Mouse (Mus musculus): ENCODE measurements at regions not wholly inside any gene's neighbourhood (a gene's known extent, or its start where the extent isn't known, plus 50 kb on each side); places are given as distances from the start of the nearest gene placed in this dataset.

DNA sequence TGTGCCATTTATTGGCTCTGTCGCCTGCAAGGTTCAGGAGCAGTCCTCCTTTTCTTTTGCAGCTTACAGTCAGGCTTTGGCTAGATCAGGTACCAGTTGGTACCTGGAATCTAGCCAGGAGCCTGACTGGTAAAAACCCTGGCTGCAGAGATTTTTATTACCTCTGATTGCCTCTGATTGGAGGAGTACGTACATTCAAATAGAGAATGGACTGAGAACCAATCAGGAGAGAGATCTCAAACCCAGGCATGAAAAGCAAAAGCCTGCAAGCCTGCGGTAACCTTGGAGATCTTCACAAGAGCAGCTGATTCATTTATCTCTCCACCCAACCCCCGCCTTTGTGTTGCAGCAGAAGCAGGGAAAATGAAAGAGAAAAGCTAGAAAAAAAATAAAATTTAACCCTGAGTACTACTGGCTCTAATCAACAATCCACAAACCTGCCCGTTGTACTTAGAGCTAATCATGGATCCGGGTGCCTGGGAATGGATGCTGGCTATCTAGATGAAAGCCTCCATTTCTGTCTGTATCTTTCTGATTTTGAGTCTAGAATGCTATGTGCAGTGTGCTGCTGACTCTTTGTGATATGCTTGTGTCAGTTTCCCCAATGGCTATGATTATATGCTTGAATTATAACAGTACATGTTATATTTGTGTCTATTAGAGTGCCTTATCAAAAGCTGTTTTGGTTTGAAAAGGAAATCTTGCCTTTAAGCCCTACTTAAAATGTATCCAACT is 406.2 kb upstream of the Ndn start:
- H3K27ac ChIP-seq (replicated peaks; ENCODE audit: low read depth, low read length) = peak overlapping the region; percentile 81
- peak; percentile 85 for DNase-seq
- peak overlapping the region; percentile 18 for H3K4me2 ChIP-seq (ENCODE audit: low read length)
- H3K9me3 ChIP-seq (ENCODE audit: control insufficient read depth, low read length) = 0 out of 2 replicates have a peak, but pooled peaks cover 5% of the 10 kb centered on the region
- no peak overlapping the region; the same call in 1 of the 2 replicates for H3K9ac ChIP-seq (replicated peaks; ENCODE audit: low read length)
- 0 out of 2 replicates have a peak, but pooled peaks cover 2% of the 10 kb centered on the region for H3K36me3 ChIP-seq (ENCODE audit: control insufficient read depth, insufficient read depth, low read length)
- H3K4me1 ChIP-seq (ENCODE audit: control insufficient read depth, insufficient read depth, low read length) = peaks cover 6% of the 10 kb centered on the region; the same call in 1 of the 2 replicates
- H3K27me3 ChIP-seq (ENCODE audit: control insufficient read depth, insufficient read depth, low read length) = no peaks in the 10 kb centered on the region
- peak; percentile 93 for ATAC-seq (ENCODE audit: low FRiP score, low TSS enrichment)
- no peak overlapping the region for H3K4me3 ChIP-seq (replicated peaks; ENCODE audit: low read depth, low read length)
- WGBS = 31% methylated on average over 6 of the region's 6 CpGs

DNA sequence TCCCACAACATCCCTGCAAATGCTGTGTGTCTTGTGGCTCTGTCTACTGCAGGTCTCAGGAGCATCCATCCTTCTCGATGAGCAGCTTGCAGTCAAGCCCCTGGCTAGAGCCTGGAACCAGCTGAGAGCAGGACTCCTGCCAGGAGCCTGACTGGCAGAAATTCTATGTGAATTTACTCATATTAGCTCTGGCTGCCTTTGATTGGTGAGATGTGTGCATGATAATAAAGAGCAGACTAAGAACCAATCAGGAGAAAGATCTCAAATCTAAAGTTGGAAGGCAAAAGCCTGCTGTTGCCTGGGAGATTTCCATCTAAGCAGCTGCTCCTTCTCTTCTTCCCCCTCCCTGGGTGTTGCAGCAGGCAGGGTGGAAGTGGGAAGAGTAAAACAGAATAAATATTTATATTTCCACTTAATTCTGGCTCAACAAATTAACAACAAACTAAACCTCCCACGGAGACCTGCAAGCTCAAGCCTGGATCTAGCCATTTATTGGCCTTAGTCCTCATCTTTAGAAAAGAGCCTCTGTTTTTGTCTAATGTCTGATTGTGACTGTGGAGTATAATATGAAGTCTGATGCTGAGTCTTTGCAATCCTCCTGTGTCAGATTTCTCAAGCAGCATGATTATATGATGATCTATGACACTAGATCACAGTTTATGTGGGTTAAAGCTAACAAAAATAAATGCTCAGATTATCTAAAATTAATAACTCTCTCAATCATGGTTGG is 364.0 kb upstream of the Ndn start:
- H3K9me3 ChIP-seq (ENCODE audit: control insufficient read depth, low read length) = no peaks in the 10 kb centered on the region
- H3K4me2 ChIP-seq (ENCODE audit: low read length) = no peak overlapping the region
- H3K4me3 ChIP-seq (replicated peaks; ENCODE audit: low read depth, low read length) = no peak overlapping the region
- WGBS = 42% methylated on average over 2 of the region's 2 CpGs
- no peaks in the 10 kb centered on the region for H3K4me1 ChIP-seq (ENCODE audit: control insufficient read depth, insufficient read depth, low read length)
- H3K27me3 ChIP-seq (ENCODE audit: control insufficient read depth, insufficient read depth, low read length) = no peaks in the 10 kb centered on the region
- no peak overlapping the region for H3K9ac ChIP-seq (replicated peaks; ENCODE audit: low read length)
- peak overlapping the region; percentile 41 for H3K27ac ChIP-seq (replicated peaks; ENCODE audit: low read depth, low read length)
- peak; percentile 62 for ATAC-seq (ENCODE audit: low FRiP score, low TSS enrichment)
- peak; percentile 68 for DNase-seq
- no peaks in the 10 kb centered on the region for H3K36me3 ChIP-seq (ENCODE audit: control insufficient read depth, insufficient read depth, low read length)

DNA sequence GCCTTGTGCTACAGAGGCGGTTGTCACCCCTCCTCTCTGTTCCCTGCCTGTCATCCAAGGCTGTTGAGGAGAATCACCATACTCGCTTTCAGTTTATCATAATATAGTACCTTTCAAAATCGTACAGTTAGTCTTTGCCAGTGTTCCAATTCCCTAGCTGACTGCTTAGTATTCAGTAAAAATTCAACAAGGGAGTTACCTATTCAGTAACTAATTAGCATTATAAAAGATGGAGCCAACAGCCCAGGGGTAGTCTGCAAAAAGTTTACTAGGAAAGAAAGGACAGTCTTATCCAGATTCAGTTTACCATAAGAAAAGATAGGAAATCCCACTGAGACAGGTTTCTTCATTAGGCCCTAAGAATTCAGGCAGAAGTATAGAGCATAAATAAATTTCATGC is 319.7 kb upstream of the Ndn start:
- Histone ChIP-seq H3K9ac (replicated peaks; ENCODE audit: low read length) (no peak overlapping the region), H3K36me3 (ENCODE audit: control insufficient read depth, insufficient read depth, low read length) (no peaks in the 10 kb centered on the region), H3K9me3 (ENCODE audit: control insufficient read depth, low read length) (peaks cover 5% of the 10 kb centered on the region; the same call in 1 of the 2 replicates), H3K27ac (replicated peaks; ENCODE audit: low read depth, low read length) (no peak overlapping the region), H3K4me1 (ENCODE audit: control insufficient read depth, insufficient read depth, low read length) (no peaks in the 10 kb centered on the region), H3K4me3 (replicated peaks; ENCODE audit: low read depth, low read length) (no peak overlapping the region), H3K4me2 (ENCODE audit: low read length) (no peak overlapping the region), H3K27me3 (ENCODE audit: control insufficient read depth, insufficient read depth, low read length) (no peaks in the 10 kb centered on the region)
- peak; percentile 3 for DNase-seq
- ATAC-seq (ENCODE audit: low FRiP score, low TSS enrichment) = no peak; the same call in 1 of the 2 replicates
- 54% methylated on average over 3 of the region's 3 CpGs for WGBS

DNA sequence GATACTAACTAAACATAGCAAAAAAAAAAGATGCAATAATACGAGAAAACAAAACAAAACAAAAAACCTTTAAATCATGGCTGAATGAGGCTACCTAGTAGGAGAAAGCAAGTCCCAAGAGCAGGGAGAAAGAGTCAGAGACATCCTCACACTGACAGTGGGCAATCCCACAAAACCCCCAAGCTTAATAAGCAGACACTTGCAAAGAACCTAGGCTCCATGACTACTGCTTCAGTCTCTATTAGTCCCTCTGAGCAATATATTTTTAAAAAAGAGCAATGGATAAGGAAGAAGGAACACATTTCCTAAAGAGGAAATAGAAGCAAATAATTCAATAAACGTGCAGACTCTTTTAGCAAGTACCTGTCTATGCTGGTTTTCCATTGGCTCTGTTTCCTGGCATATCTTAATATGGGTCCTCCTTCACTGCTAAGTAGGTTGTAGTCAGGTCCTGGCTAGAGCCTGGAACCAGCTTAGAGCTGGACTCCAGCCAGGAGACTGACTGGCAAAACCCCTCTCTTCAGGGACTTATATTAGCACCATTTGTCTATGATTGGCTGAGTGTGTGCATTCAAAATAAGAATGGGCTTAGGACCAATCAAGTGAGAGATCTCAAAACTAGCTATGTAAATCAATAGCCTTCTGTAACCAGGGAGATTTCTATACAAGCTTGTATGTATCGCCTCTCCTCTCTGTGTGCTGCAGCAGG is 300.5 kb upstream of the Ndn start:
- DNase-seq (peak; percentile 79), ATAC-seq (ENCODE audit: low FRiP score, low TSS enrichment) (peak; percentile 92)
- Histone ChIP-seq H3K27ac (replicated peaks; ENCODE audit: low read depth, low read length) (peak overlapping the region; percentile 47), H3K9me3 (ENCODE audit: control insufficient read depth, low read length) (0 out of 2 replicates have a peak, but pooled peaks cover 4% of the 10 kb centered on the region), H3K4me1 (ENCODE audit: control insufficient read depth, insufficient read depth, low read length) (no peaks in the 10 kb centered on the region), H3K4me3 (replicated peaks; ENCODE audit: low read depth, low read length) (no peak overlapping the region), H3K27me3 (ENCODE audit: control insufficient read depth, insufficient read depth, low read length) (no peaks in the 10 kb centered on the region), H3K36me3 (ENCODE audit: control insufficient read depth, insufficient read depth, low read length) (no peaks in the 10 kb centered on the region), H3K4me2 (ENCODE audit: low read length) (0 out of 2 replicates have a peak overlapping the region, but pooled peaks have one; percentile 3), H3K9ac (replicated peaks; ENCODE audit: low read length) (no peak overlapping the region)
- WGBS = 53% methylated on average over 3 of the region's 3 CpGs

DNA sequence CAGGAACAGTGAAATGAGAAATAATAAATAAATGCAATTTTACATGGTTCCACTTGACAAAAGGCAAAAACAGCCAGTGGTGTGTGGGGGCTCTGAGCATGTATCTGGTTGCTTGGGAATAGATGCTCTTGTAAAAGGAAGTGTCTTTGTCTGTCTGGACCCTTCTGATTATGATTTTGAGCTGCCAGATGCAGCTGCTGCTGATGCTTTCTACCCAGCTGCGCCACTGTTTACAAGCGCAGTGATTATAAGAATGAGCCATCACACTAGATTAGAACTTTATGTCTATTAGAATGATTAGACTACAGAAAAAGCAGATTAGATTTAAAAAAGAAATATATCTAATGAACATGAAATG is 299.9 kb upstream of the Ndn start:
- Histone ChIP-seq H3K27ac (replicated peaks; ENCODE audit: low read depth, low read length) (peak overlapping the region; percentile 47), H3K36me3 (ENCODE audit: control insufficient read depth, insufficient read depth, low read length) (no peaks in the 10 kb centered on the region), H3K27me3 (ENCODE audit: control insufficient read depth, insufficient read depth, low read length) (no peaks in the 10 kb centered on the region), H3K9me3 (ENCODE audit: control insufficient read depth, low read length) (0 out of 2 replicates have a peak, but pooled peaks cover 4% of the 10 kb centered on the region), H3K4me3 (replicated peaks; ENCODE audit: low read depth, low read length) (no peak overlapping the region), H3K9ac (replicated peaks; ENCODE audit: low read length) (no peak overlapping the region), H3K4me2 (ENCODE audit: low read length) (0 out of 2 replicates have a peak overlapping the region, but pooled peaks have one; percentile 3), H3K4me1 (ENCODE audit: control insufficient read depth, insufficient read depth, low read length) (no peaks in the 10 kb centered on the region)
- no peak for DNase-seq
- 42% methylated on average over 2 of the region's 2 CpGs for WGBS
- peak; percentile 75 for ATAC-seq (ENCODE audit: low FRiP score, low TSS enrichment)

DNA sequence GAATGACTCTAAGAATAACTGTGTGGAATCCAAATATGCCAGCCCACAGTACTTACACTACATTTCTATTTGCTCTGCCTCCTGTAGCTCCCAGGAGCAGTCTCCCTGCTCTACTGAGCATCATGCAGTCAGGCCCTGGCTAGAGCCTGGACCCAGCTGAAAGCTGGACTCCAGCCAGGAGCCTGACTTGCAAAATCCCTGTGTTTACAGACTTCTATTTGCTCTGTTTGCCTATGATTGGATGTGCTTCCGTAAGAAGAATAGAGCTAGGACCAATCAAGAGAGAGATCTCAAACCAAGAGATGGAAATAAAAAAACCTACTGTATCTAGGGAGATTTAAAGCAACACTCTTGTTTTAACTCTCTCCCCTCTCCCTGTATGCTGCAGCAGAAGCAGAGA is 267.8 kb upstream of the Ndn start:
- Histone ChIP-seq H3K27me3 (ENCODE audit: control insufficient read depth, insufficient read depth, low read length) (no peaks in the 10 kb centered on the region), H3K9ac (replicated peaks; ENCODE audit: low read length) (no peak overlapping the region), H3K4me3 (replicated peaks; ENCODE audit: low read depth, low read length) (no peak overlapping the region), H3K4me2 (ENCODE audit: low read length) (no peak overlapping the region), H3K9me3 (ENCODE audit: control insufficient read depth, low read length) (no peaks in the 10 kb centered on the region), H3K4me1 (ENCODE audit: control insufficient read depth, insufficient read depth, low read length) (no peaks in the 10 kb centered on the region), H3K36me3 (ENCODE audit: control insufficient read depth, insufficient read depth, low read length) (no peaks in the 10 kb centered on the region; the same call in 1 of the 2 replicates), H3K27ac (replicated peaks; ENCODE audit: low read depth, low read length) (no peak overlapping the region)
- ATAC-seq (ENCODE audit: low FRiP score, low TSS enrichment) (peak; percentile 63), DNase-seq (peak; percentile 68)
- 41% methylated on average over 1 of the region's 1 CpGs for WGBS

DNA sequence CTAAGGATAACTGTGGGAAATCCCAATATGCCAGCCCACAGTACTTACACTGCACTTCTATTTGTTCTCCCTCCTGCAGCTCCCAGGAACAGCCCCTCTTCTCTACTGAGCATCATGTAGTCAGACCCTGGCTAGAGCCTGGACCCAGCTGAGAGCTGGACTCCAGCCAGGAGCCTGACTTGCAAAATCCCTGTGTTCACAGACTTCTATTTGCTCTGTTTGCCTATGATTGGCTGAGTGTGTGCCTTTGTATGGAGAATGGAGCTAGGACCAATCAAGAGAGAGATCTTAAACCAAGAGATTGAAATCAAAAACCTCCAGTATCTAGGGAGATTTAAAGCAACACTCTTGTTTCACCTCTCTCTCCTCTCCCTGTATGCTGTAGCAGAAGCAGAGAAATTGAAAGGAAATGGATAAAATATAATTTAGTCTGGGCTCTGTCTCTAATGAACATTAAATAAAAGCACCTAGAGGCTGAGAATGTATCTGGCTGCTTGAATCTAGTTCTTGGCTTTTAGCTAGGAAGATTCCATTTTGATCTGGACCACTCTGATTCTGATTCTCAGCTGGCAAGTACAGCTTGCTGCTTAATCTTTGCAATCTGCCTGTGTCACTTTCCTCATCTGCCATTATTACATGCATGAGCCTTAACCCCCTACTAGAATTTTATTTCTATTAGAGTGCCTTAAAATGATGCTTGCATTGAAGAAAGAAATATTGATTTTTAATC is 261.1 kb upstream of the Ndn start:
- H3K27me3 ChIP-seq (ENCODE audit: control insufficient read depth, insufficient read depth, low read length) = no peaks in the 10 kb centered on the region
- peak; percentile 91 for ATAC-seq (ENCODE audit: low FRiP score, low TSS enrichment)
- no peaks in the 10 kb centered on the region for H3K36me3 ChIP-seq (ENCODE audit: control insufficient read depth, insufficient read depth, low read length)
- no peaks in the 10 kb centered on the region for H3K4me1 ChIP-seq (ENCODE audit: control insufficient read depth, insufficient read depth, low read length)
- H3K27ac ChIP-seq (replicated peaks; ENCODE audit: low read depth, low read length) = peak overlapping the region; percentile 60; the same call in 1 of the 2 replicates
- no peak overlapping the region for H3K4me2 ChIP-seq (ENCODE audit: low read length)
- H3K9me3 ChIP-seq (ENCODE audit: control insufficient read depth, low read length) = no peaks in the 10 kb centered on the region
- no peak overlapping the region for H3K4me3 ChIP-seq (replicated peaks; ENCODE audit: low read depth, low read length)
- DNase-seq = peak; percentile 82
- no peak overlapping the region for H3K9ac ChIP-seq (replicated peaks; ENCODE audit: low read length)
